Mouse (Mus musculus) erythroblast, adult 5-6 weeks (primary cell): ENCODE measurements around the gene Pigt. TPM values are rescaled to one million over a fixed set of nuclear protein-coding genes. Genes with fewer than 3 reads are reported as not detected.

Experiments used
- ATAC-seq: replicated peaks from 2 replicates; pipeline ENCODE4 v1.8.0; 2016; ENCODE audit warnings: moderate number of reproducible peaks, mild to moderate bottlenecking, moderate TSS enrichment, inconsistent platforms; ENCODE audit not compliant: poor library complexity, low FRiP score, severe bottlenecking
- total RNA-seq, 2 experiments: library from RNA; stranded (forward) in 1 of 2; stranded (reverse) in 1 of 2; fragments of 150-400 nt in 1 of 2; fragments of 200-764, 138-1000 nt in 1 of 2; gene quantifications; 2 replicates each; pipeline versions ENCODE4 v1.2.3 to v1.2.4; 2015 to 2017; ENCODE audit warnings: low replicate concordance in 2 of 2

Gene Pigt
- total RNA-seq, 2 experiments from 2014 or later: 8.6 to 13.6 TPM

DNA sequence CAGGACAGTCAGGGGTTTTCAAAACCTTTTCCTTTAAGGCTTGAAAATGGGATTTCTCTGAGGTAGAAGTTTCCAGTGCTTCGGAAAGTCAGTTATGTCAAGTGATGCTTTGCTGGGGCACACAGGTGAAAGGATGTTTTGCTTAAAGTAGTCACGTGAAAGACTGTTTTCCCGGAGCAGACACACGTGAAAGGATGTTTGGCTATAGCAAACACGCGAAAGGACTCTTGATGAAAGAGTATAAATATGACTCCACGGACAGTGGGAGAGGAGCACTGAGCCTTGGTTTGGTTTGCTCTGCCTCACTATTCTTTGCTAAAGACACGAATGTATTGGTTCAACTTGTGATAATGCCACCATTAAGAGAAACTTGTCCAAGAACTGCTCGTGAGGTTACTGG, 54.2 kb downstream of the Pigt start:
- no peak for ATAC-seq

Other genes starting within 250 kb of the Pigt start
- gene Svs3b, start 240.9 kb upstream of the Pigt start, total RNA-seq (2015; ENCODE audit: low replicate concordance): not detected in 2 replicates
- not detected in 2 replicates for gene Svs3b, start 240.9 kb upstream of the Pigt start, total RNA-seq (2017; ENCODE audit: low replicate concordance)
- not detected in 2 replicates for gene Svs4, start 219.1 kb upstream of the Pigt start, total RNA-seq (2015; ENCODE audit: low replicate concordance)
- not detected in 2 replicates for gene Svs4, start 219.1 kb upstream of the Pigt start, total RNA-seq (2017; ENCODE audit: low replicate concordance)
- gene Svs3a, start 208.3 kb upstream of the Pigt start, total RNA-seq (2015; ENCODE audit: low replicate concordance): not detected in 2 replicates
- gene Svs3a, start 208.3 kb upstream of the Pigt start, total RNA-seq (2017; ENCODE audit: low replicate concordance): not detected in 2 replicates
- gene Svs6, start 180.8 kb upstream of the Pigt start, total RNA-seq (2015; ENCODE audit: low replicate concordance): not detected in 2 replicates
- not detected in 2 replicates for gene Svs6, start 180.8 kb upstream of the Pigt start, total RNA-seq (2017; ENCODE audit: low replicate concordance)
- not detected in 2 replicates for gene Svs5, start 164.8 kb upstream of the Pigt start, total RNA-seq (2015; ENCODE audit: low replicate concordance)
- not detected in 2 replicates for gene Svs5, start 164.8 kb upstream of the Pigt start, total RNA-seq (2017; ENCODE audit: low replicate concordance)
- 78.0 and 99.7 TPM in 2 replicates for gene Slpi, start 108.4 kb upstream of the Pigt start, total RNA-seq (2015; ENCODE audit: low replicate concordance)
- gene Slpi, start 108.4 kb upstream of the Pigt start, total RNA-seq (2017; ENCODE audit: low replicate concordance): 6.9 and 12.7 TPM in 2 replicates
- not detected in 2 replicates for gene Rbpjl, start 94.4 kb upstream of the Pigt start, total RNA-seq (2015; ENCODE audit: low replicate concordance)
- gene Rbpjl, start 94.4 kb upstream of the Pigt start, total RNA-seq (2017; ENCODE audit: low replicate concordance): not detected in 2 replicates
- gene Matn4, start 92.4 kb upstream of the Pigt start, total RNA-seq (2015; ENCODE audit: low replicate concordance): not detected in 2 replicates
- gene Matn4, start 92.4 kb upstream of the Pigt start, total RNA-seq (2017; ENCODE audit: low replicate concordance): not detected in 2 replicates
- gene Sdc4, start 53.6 kb upstream of the Pigt start, total RNA-seq (2015; ENCODE audit: low replicate concordance): 0.38 and 0.42 TPM in 2 replicates
- 0.09 and 0.98 TPM in 2 replicates for gene Sdc4, start 53.6 kb upstream of the Pigt start, total RNA-seq (2017; ENCODE audit: low replicate concordance)
- gene Sys1, start 40.6 kb upstream of the Pigt start, total RNA-seq (2015; ENCODE audit: low replicate concordance): 7.1 and 9.8 TPM in 2 replicates
- gene Sys1, start 40.6 kb upstream of the Pigt start, total RNA-seq (2017; ENCODE audit: low replicate concordance): 3.7 and 17.0 TPM in 2 replicates
- gene Gm20458, start 36.6 kb upstream of the Pigt start, total RNA-seq (2015; ENCODE audit: low replicate concordance): not detected in 2 replicates
- gene Gm20458, start 36.6 kb upstream of the Pigt start, total RNA-seq (2017; ENCODE audit: low replicate concordance): not detected in 2 replicates
- gene Trp53tg5, start 23.8 kb upstream of the Pigt start, total RNA-seq (2015; ENCODE audit: low replicate concordance): not detected in 2 replicates
- not detected in 2 replicates for gene Trp53tg5, start 23.8 kb upstream of the Pigt start, total RNA-seq (2017; ENCODE audit: low replicate concordance)
- 2.1 TPM in 1 of 2 replicates, not detected in the other for gene Dbndd2, start 11.4 kb upstream of the Pigt start, total RNA-seq (2015; ENCODE audit: low replicate concordance)
- 0.84 and 3.9 TPM in 2 replicates for gene Dbndd2, start 11.4 kb upstream of the Pigt start, total RNA-seq (2017; ENCODE audit: low replicate concordance)
- not detected in 2 replicates for gene Wfdc2, start 64.9 kb downstream of the Pigt start, total RNA-seq (2015; ENCODE audit: low replicate concordance)
- gene Wfdc2, start 64.9 kb downstream of the Pigt start, total RNA-seq (2017; ENCODE audit: low replicate concordance): not detected in 2 replicates
- gene Spint3, start 75.9 kb downstream of the Pigt start, total RNA-seq (2015; ENCODE audit: low replicate concordance): not detected in 2 replicates
- not detected in 2 replicates for gene Spint3, start 75.9 kb downstream of the Pigt start, total RNA-seq (2017; ENCODE audit: low replicate concordance)
- not detected in 2 replicates for gene Wfdc6a, start 87.9 kb downstream of the Pigt start, total RNA-seq (2015; ENCODE audit: low replicate concordance)
- not detected in 2 replicates for gene Wfdc6a, start 87.9 kb downstream of the Pigt start, total RNA-seq (2017; ENCODE audit: low replicate concordance)
- gene Eppin, start 96.1 kb downstream of the Pigt start, total RNA-seq (2015; ENCODE audit: low replicate concordance): not detected in 2 replicates
- not detected in 2 replicates for gene Eppin, start 96.1 kb downstream of the Pigt start, total RNA-seq (2017; ENCODE audit: low replicate concordance)
- not detected in 2 replicates for gene Wfdc6b, start 116.0 kb downstream of the Pigt start, total RNA-seq (2015; ENCODE audit: low replicate concordance)
- not detected in 2 replicates for gene Wfdc6b, start 116.0 kb downstream of the Pigt start, total RNA-seq (2017; ENCODE audit: low replicate concordance)
- not detected in 2 replicates for gene Wfdc8, start 116.1 kb downstream of the Pigt start, total RNA-seq (2015; ENCODE audit: low replicate concordance)
- not detected in 2 replicates for gene Wfdc8, start 116.1 kb downstream of the Pigt start, total RNA-seq (2017; ENCODE audit: low replicate concordance)
- gene Wfdc16, start 141.3 kb downstream of the Pigt start, total RNA-seq (2015; ENCODE audit: low replicate concordance): not detected in 2 replicates
- not detected in 2 replicates for gene Wfdc16, start 141.3 kb downstream of the Pigt start, total RNA-seq (2017; ENCODE audit: low replicate concordance)
- not detected in 2 replicates for gene Wfdc10, start 158.5 kb downstream of the Pigt start, total RNA-seq (2015; ENCODE audit: low replicate concordance)
- not detected in 2 replicates for gene Wfdc10, start 158.5 kb downstream of the Pigt start, total RNA-seq (2017; ENCODE audit: low replicate concordance)
- not detected in 2 replicates for gene Wfdc9, start 159.1 kb downstream of the Pigt start, total RNA-seq (2015; ENCODE audit: low replicate concordance)
- not detected in 2 replicates for gene Wfdc9, start 159.1 kb downstream of the Pigt start, total RNA-seq (2017; ENCODE audit: low replicate concordance)
- not detected in 2 replicates for gene Wfdc11, start 176.6 kb downstream of the Pigt start, total RNA-seq (2015; ENCODE audit: low replicate concordance)
- gene Wfdc11, start 176.6 kb downstream of the Pigt start, total RNA-seq (2017; ENCODE audit: low replicate concordance): 0.77 TPM in 1 of 2 replicates, not detected in the other
- gene Wfdc13, start 187.6 kb downstream of the Pigt start, total RNA-seq (2015; ENCODE audit: low replicate concordance): not detected in 2 replicates
- gene Wfdc13, start 187.6 kb downstream of the Pigt start, total RNA-seq (2017; ENCODE audit: low replicate concordance): not detected in 2 replicates
- gene Spint4, start 201.0 kb downstream of the Pigt start, total RNA-seq (2015; ENCODE audit: low replicate concordance): not detected in 2 replicates
- not detected in 2 replicates for gene Spint4, start 201.0 kb downstream of the Pigt start, total RNA-seq (2017; ENCODE audit: low replicate concordance)
- not detected in 2 replicates for gene Spint5, start 217.8 kb downstream of the Pigt start, total RNA-seq (2015; ENCODE audit: low replicate concordance)
- gene Spint5, start 217.8 kb downstream of the Pigt start, total RNA-seq (2017; ENCODE audit: low replicate concordance): not detected in 2 replicates
- 16.7 and 19.9 TPM in 2 replicates for gene Wfdc3, start 248.4 kb downstream of the Pigt start, total RNA-seq (2015; ENCODE audit: low replicate concordance)
- 10.0 and 12.8 TPM in 2 replicates for gene Wfdc3, start 248.4 kb downstream of the Pigt start, total RNA-seq (2017; ENCODE audit: low replicate concordance)
- 79.2 and 130 TPM in 2 replicates for gene Dnttip1, start 248.5 kb downstream of the Pigt start, total RNA-seq (2015; ENCODE audit: low replicate concordance)
- 137 and 237 TPM in 2 replicates for gene Dnttip1, start 248.5 kb downstream of the Pigt start, total RNA-seq (2017; ENCODE audit: low replicate concordance)